Mouse (Mus musculus) midbrain, embryonic 13.5 days (tissue): ENCODE results near the gene Soga1. TPM values are rescaled to one million over a fixed set of nuclear protein-coding genes. Genes with fewer than 3 reads are reported as not detected.

Experiments
- ATAC-seq: fragments of 200-750 bp; cut with Nextera tagmentation; 2 replicates; pipeline ENCODE4 v1.8.0; 2017; ENCODE audit warnings: mild to moderate bottlenecking, moderate TSS enrichment, moderate library complexity
- H3K27ac ChIP-seq: fragments of 300-500 bp; sonication (generic); 2 replicates; pipeline ENCODE4 v1.5.1; 2015; ENCODE audit warnings: inconsistent platforms, mild to moderate bottlenecking, moderate library complexity
- H3K27me3 ChIP-seq: fragments of 300-500 bp; sonication (generic); 2 replicates; pipeline ENCODE4 v1.6.1; 2015; ENCODE audit warnings: mild to moderate bottlenecking, inconsistent platforms
- H3K36me3 ChIP-seq: fragments of 300-500 bp; sonication (generic); 2 replicates; pipeline ENCODE4 v1.6.1; 2015; ENCODE audit warnings: mild to moderate bottlenecking, inconsistent platforms
- H3K4me1 ChIP-seq: fragments of 300-500 bp; sonication (generic); replicated peaks from 2 replicates; pipeline ENCODE4 v1.6.1; 2015; ENCODE audit warnings: inconsistent platforms
- H3K4me2 ChIP-seq: fragments of 300-500 bp; sonication (generic); replicated peaks from 2 replicates; pipeline ENCODE4 v1.6.1; 2015; ENCODE audit warnings: moderate library complexity, mild to moderate bottlenecking, inconsistent platforms
- H3K4me3 ChIP-seq: fragments of 300-500 bp; sonication (generic); replicated peaks from 2 replicates; pipeline ENCODE4 v1.5.1; 2015; ENCODE audit warnings: mild to moderate bottlenecking, inconsistent platforms
- H3K9ac ChIP-seq: fragments of 300-500 bp; sonication (generic); replicated peaks from 2 replicates; pipeline ENCODE4 v1.6.1; 2015; ENCODE audit warnings: mild to moderate bottlenecking, inconsistent platforms
- H3K9me3 ChIP-seq: fragments of 300-500 bp; sonication (generic); 2 replicates; pipeline ENCODE4 v1.6.1; 2016; ENCODE audit warnings: mild to moderate bottlenecking, inconsistent platforms
- WGBS: fragments of 180-500 bp; shearing (Covaris S2); methylation state at CpG from one replicate; pipeline ENCODE4 v1.1.7; 2015; 5-methylcytosine and 5-hydroxymethylcytosine counted together
- polyA plus RNA-seq: library from polyadenylated mRNA; unstranded; fragments of >200 nt; fragmentation: Nextera tagmentation; extraction: Ambion mirVana; gene quantifications from 2 replicates; pipeline ENCODE4 v1.2.1, GENCODE M21; 2015

Gene Soga1
- polyA plus RNA-seq, 1 experiment from 2014 or later = 6.4 TPM

DNA sequence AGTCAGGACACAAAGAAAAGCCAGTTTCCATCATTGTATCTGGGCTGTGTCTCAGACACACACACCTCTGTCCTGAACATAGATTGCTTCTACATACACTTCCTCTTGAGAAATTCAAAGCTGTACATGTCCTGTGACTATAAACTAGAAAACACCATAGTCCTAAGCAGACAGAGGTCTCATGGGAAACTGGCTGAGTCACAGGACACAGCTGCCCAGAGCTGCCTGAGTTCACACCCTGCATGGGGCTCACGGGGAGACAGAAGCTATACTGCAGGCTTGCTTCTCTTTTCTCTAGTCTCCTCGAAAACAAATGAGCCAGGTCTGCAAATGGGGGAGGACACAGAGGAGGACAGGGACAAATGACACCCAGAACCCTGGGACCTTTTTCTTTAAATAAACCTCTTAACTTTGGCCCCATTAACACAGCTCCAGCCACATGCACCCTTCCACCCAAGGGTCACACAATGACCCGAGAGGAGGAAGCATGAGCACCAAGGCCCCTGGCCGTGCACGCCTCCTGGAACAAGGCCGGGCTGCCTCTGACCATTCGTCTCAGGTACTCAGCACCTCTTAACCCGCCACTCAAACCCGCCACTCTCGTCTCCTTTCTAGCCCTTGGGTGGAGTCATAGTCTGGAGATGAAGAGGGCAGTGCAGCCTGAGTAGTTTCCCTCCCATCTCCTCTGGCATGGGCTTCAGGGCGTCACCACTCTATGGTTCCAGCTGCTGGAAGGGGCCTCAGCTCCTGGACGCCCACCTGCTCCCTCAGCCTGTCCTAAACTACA lies 20.7 kb upstream of the Soga1 start:
- WGBS = 87% methylated on average over 12 of the region's 12 CpGs
- Histone ChIP-seq H3K27ac (no peak overlapping the region), H3K9ac (no peak overlapping the region), H3K4me1 (no peaks in the 10 kb centered on the region), H3K4me2 (no peak overlapping the region), H3K9me3 (no peaks in the 10 kb centered on the region), H3K4me3 (no peak overlapping the region), H3K36me3 (peaks cover 38% of the 10 kb centered on the region), H3K27me3 (no peaks in the 10 kb centered on the region)
- no peak for ATAC-seq

GRCm38 (mm10) chr2:157095005-157095755 lies 16.1 kb upstream of the Soga1 start:
- 69% methylated on average over 9 of the region's 9 CpGs for WGBS
- no peak overlapping the region for H3K4me3 ChIP-seq
- H3K4me2 ChIP-seq = no peak overlapping the region
- no peak overlapping the region for H3K27ac ChIP-seq
- H3K4me1 ChIP-seq = 0 out of 2 replicates have a peak, but pooled peaks cover 4% of the 10 kb centered on the region
- H3K36me3 ChIP-seq = peaks cover 13% of the 10 kb centered on the region
- H3K9ac ChIP-seq = no peak overlapping the region
- H3K9me3 ChIP-seq = no peaks in the 10 kb centered on the region
- no peaks in the 10 kb centered on the region for H3K27me3 ChIP-seq
- ATAC-seq = peak; percentile 75

DNA sequence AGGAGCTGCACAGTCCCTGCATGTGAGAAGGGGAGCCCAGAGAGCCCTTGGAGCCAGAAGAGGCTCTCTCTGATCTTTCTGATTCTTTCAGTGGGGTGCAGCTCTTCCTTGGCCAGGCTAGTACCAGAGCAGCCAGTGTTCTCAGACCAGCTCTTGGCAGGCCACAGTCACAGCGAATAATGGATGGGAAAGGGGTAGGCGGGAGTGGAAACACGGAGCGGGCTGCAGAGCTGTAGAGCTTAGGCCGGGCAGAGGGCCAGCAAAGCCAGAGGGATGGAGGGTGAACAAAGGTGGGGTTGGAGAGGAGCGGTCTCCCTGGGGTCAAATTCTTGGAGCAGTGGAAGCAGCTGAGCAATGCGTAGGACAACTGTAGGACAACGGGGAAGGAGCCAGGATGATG lies 13.0 kb upstream of the Soga1 start:
- Histone ChIP-seq H3K4me2 (no peak overlapping the region), H3K9ac (no peak overlapping the region), H3K4me3 (no peak overlapping the region), H3K36me3 (peaks cover 3% of the 10 kb centered on the region; the same call in 1 of the 2 replicates), H3K4me1 (0 out of 2 replicates have a peak, but pooled peaks cover 4% of the 10 kb centered on the region), H3K27ac (no peak overlapping the region), H3K27me3 (no peaks in the 10 kb centered on the region), H3K9me3 (no peaks in the 10 kb centered on the region)
- WGBS = 56% methylated on average over 8 of the region's 8 CpGs
- no peak; the same call in 1 of the 2 replicates for ATAC-seq

DNA sequence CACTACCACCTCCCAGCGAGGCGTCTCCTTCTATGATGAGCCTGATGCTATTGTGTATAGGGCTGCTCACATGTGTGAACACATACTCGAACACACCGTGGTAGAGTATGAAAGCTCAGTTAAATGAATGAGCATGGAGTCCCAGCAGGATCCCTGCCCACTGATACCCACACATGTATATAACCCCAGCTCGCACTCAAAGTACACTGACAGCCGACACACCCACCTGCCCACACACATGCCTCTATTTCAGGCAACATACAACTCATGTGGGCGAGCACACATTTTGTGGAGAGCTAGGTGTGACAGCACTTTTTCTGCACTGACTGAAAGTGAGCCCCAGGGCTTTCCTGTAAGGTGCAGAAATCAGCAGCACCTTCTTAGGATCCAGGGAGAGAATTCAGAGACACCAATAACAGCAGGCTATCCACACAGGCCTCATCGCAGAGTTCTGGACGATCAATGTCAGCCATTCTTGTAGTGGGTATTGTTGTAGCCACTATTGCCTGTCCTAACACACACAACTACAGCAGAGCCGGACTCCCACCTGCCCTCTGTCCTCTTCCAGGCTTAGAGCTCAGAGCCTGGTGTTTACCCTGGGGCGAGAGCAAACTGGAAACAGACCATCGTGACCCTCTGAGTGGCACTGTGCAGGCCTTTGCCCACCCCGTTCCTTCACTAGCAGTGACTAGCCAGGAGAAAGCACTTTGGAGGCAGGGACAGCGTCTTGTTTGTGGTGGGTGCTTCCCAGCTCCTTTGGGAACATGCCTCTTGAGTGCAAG lies 8.7 kb upstream of the Soga1 start:
- Histone ChIP-seq H3K4me3 (no peak overlapping the region), H3K9me3 (no peaks in the 10 kb centered on the region), H3K4me1 (0 out of 2 replicates have a peak, but pooled peaks cover 4% of the 10 kb centered on the region), H3K4me2 (no peak overlapping the region), H3K27ac (no peak overlapping the region), H3K9ac (no peak overlapping the region), H3K27me3 (no peaks in the 10 kb centered on the region), H3K36me3 (no peaks in the 10 kb centered on the region)
- WGBS = 84% methylated on average over 14 of the region's 14 CpGs
- no peak for ATAC-seq

DNA sequence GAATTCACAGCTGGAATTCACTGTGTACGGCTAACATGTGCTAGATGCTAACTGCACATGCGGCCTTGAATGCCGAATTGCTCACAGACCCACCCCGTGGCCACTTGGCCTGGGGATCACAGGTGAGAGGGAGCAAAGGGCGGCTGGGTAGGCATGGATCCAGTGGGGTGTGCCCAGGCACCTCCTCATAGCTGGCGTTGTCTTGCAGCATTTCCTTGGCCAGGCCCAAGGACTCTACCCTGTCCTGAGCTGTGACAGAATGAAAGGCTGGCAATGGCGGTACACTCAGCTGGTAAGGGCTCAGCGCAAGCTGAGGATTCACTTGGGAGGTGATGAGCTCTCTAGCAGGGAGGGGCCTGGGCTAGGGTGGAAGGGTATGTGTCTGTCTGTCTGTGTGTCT lies 7.7 kb upstream of the Soga1 start, which contains the start of gene Tldc2:
Gene Tldc2 (plus strand): TSS at position 260 of the 400 bp plus-strand sequence.
- no peak within 1 kb of the TSS for H3K4me3 ChIP-seq
- no peak within 1 kb of the TSS for H3K9ac ChIP-seq
- peaks cover 7% of the 10 kb centered on the region for H3K4me1 ChIP-seq
- H3K36me3 ChIP-seq = no peaks in the 10 kb centered on the region
- no peaks in the 10 kb centered on the region for H3K27me3 ChIP-seq
- no peak within 1 kb of the TSS for H3K27ac ChIP-seq
- no peak within 1 kb of the TSS for H3K4me2 ChIP-seq
- 89% methylated on average over 8 of the region's 8 CpGs for WGBS
- no peak for ATAC-seq
- no peaks in the 10 kb centered on the region for H3K9me3 ChIP-seq

DNA sequence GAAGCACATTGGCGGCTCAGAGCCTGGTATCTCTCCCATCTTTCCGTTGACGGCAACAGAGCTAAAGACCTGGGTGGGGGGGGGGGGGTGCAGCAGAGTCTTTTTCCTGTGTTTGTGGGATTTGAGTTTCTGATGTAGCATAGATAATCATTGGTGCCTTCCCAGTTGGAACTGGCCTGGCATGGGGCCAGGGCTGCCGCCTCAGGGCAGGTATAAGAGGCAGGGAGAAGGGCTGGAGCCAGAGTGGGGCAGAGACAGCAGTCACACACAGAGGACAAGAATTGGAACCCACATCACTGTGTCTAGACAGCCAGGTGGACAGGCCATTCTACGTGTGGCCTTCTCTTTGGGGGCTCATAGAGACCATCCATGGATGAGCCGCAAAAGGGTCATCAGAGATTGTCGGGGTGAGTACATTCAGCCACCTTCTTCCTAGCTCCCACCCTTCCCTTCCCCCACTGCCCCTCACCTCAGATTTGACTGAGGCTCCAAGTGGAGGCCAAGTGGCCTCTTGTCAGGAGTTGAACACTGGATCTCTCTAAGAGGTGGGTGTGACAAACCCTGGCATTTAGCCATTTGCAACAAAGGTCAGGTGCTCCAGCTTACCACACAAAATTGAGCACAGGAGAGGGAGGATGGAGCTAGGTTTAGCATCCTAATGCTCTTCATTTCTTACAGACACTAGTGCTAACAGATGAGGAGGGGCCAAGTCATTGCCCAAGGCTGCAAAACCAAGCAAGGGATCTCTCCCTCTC lies 6.0 kb upstream of the Soga1 start:
- WGBS = 89% methylated on average over 7 of the region's 7 CpGs
- ATAC-seq = no peak
- no peak overlapping the region for H3K9ac ChIP-seq

DNA sequence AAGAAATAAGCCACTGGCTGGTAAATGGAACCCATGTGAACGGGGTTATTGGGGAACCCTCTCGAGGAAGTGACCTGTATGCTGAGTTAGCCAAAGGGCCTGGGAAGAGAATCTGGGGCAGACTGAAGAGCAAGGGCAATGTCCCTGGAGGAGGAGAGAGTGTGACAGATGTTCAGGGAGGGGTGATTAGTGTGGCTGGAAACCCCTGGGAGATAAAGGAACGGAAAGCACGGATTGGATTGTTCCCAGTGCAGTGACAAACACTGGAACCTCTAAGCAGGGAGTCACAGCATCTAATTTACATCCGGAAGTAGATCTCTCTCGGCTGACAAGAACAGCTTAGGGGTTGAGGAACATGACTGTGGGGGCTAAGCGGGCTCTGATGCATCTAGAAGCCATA lies 2.9 kb upstream of the Soga1 start:
- no peaks in the 10 kb centered on the region for H3K36me3 ChIP-seq
- no peak overlapping the region for H3K9ac ChIP-seq
- no peak overlapping the region for H3K4me3 ChIP-seq
- WGBS = 20% methylated on average over 7 of the region's 7 CpGs
- H3K27ac ChIP-seq = 0 out of 2 replicates have a peak overlapping the region, but pooled peaks have one; percentile 44
- H3K4me2 ChIP-seq = no peak overlapping the region
- H3K9me3 ChIP-seq = no peaks in the 10 kb centered on the region
- H3K4me1 ChIP-seq = peaks cover 23% of the 10 kb centered on the region
- no peak for ATAC-seq
- H3K27me3 ChIP-seq = no peaks in the 10 kb centered on the region

More for the DNA sequence above, 6.0 kb upstream of the Soga1 start:
- H3K4me2 ChIP-seq = no peak overlapping the region
- H3K36me3 ChIP-seq = no peaks in the 10 kb centered on the region
- peaks cover 9% of the 10 kb centered on the region for H3K4me1 ChIP-seq
- no peaks in the 10 kb centered on the region for H3K9me3 ChIP-seq
- no peak overlapping the region for H3K4me3 ChIP-seq
- H3K27ac ChIP-seq = no peak overlapping the region
- H3K27me3 ChIP-seq = no peaks in the 10 kb centered on the region

- no peak for ATAC-seq
- Histone ChIP-seq H3K27me3 (no peaks in the 10 kb centered on the region), H3K4me1 (peaks cover 29% of the 10 kb centered on the region), H3K27ac (no peak overlapping the region; the same call in 1 of the 2 replicates), H3K9ac (no peak overlapping the region), H3K4me3 (no peak overlapping the region), H3K4me2 (no peak overlapping the region), H3K9me3 (no peaks in the 10 kb centered on the region), H3K36me3 (0 out of 2 replicates have a peak, but pooled peaks cover 3% of the 10 kb centered on the region)
- WGBS = 98% methylated on average over 8 of the region's 8 CpGs
Measured at GRCm38 (mm10) chr2:157081331-157081730, 2.3 kb upstream of the Soga1 start.

DNA sequence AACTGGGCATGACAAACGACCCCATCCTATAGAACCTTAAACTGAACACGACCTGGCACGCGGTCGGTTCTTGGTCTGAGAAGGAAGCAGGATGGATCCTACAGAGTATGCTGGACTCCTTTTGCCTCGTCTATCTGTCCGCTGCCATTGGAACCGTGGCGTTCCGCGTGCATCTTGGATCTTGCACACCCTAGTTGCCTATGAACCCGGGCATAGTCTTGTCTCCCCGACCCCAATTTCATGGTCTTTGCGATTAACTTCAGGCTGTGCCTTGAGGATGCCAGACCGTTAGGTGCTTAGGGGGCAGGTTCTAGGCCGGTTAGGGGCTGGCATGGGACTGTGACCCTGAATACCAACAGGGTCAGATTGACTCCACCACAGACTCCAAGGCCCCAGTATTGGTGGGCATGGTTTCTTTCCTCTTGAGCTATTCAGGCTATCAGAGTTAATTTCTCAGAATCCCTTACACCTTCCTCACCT lies 687 bp upstream of the Soga1 start:
- no peak; the same call in 1 of the 2 replicates for ATAC-seq
- 7% methylated on average over 16 of the region's 16 CpGs for WGBS
- peaks cover 7% of the 10 kb centered on the region; the same call in 1 of the 2 replicates for H3K36me3 ChIP-seq
- peak overlapping the region; percentile 99 for H3K27ac ChIP-seq
- peak overlapping the region; percentile 98 for H3K4me3 ChIP-seq
- H3K9ac ChIP-seq = peak overlapping the region; percentile 100
- peak overlapping the region; percentile 100 for H3K4me2 ChIP-seq
- H3K4me1 ChIP-seq = peaks cover 45% of the 10 kb centered on the region
- H3K27me3 ChIP-seq = no peaks in the 10 kb centered on the region
- H3K9me3 ChIP-seq = no peaks in the 10 kb centered on the region

- H3K9ac ChIP-seq = peak overlapping the region; percentile 100
- peak; percentile 1; the same call in 1 of the 2 replicates for ATAC-seq
- H3K9me3 ChIP-seq = no peaks in the 10 kb centered on the region
- no peaks in the 10 kb centered on the region for H3K27me3 ChIP-seq
- peak overlapping the region; percentile 99 for H3K27ac ChIP-seq
- peak overlapping the region; percentile 100 for H3K4me2 ChIP-seq
- H3K4me3 ChIP-seq = peak overlapping the region; percentile 98
- H3K4me1 ChIP-seq = peaks cover 61% of the 10 kb centered on the region
- H3K36me3 ChIP-seq = peaks cover 13% of the 10 kb centered on the region
- WGBS = under 1% methylated on average over 58 of the region's 79 CpGs
Measured at GRCm38 (mm10) chr2:157078059-157078792, 828 bp downstream of the Soga1 start.
